Mouse (Mus musculus) lung, adult 2 months (tissue): ENCODE results near the gene Nrk.

ENCODE experiments used
- CTCF ChIP-seq: fragments of 200-500 bp; IDR thresholded peaks from 2 replicates; pipeline ENCODE4 v1.5.1; 2011; ENCODE audit warnings: mild to moderate bottlenecking, low read length, control low read depth; ENCODE audit not compliant: insufficient read depth
- POLR2A ChIP-seq: fragments of 200-500 bp; IDR thresholded peaks from 2 replicates; pipeline ENCODE4 v1.6.1; 2011; ENCODE audit warnings: low read depth, mild to moderate bottlenecking, control low read depth, low read length, borderline replicate concordance; ENCODE audit errors: extremely low read depth

DNA sequence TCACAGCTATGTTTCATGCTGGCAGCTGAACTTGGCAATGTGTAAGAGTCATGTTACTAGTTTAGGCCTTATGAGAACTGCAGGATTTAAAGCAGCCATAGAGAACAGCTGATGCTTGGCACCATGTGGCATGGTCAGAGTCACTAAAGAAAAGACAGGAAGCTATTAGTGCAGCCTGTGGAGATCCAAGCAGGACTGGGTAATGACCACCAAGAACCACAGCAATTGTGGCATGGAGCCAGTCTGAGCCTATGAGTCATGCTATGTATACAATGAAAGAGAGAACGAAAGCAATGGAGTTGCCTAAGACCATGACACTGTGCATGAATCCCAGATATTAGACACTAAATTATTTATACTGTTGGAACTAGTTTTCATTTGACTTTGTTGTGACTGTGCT lies 137.7 kb downstream of the Nrk start:
- TF ChIP-seq CTCF (no peak), POLR2A (no peak)
